Mouse (Mus musculus) brain, embryonic 14.5 days (tissue): ENCODE data around the gene Pou3f1.

Experiments
- CTCF ChIP-seq: fragments of 200-500 bp; IDR thresholded peaks from 2 replicates; pipeline ENCODE4 v1.5.1; 2012; ENCODE audit warnings: inconsistent platforms, mild to moderate bottlenecking, moderate library complexity, borderline replicate concordance; ENCODE audit not compliant: insufficient read depth, insufficient read length; ENCODE audit errors: extremely low read depth
- POLR2A ChIP-seq: fragments of 200-500 bp; IDR thresholded peaks from 2 replicates; pipeline ENCODE4 v1.6.1; 2012; ENCODE audit warnings: mild to moderate bottlenecking, inconsistent platforms, borderline replicate concordance; ENCODE audit not compliant: poor library complexity, insufficient read depth, insufficient read length, severe bottlenecking; ENCODE audit errors: extremely low read depth

DNA sequence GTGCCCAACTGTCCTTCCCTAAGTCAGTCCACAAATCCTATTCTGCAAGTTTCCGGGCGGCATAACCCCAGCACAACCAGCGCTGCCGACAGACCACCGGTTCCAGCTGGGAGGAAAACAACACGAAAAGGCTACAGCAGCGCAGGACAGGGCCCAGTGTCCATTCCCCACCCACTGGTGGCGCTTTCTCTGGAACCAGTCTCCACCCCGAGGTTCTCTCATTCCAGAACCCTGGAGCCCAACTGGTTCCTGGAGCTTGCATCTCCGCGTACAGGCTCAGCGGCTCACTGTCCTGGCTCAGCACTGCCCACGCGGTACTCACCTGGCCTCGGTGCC lies at the start of gene Pou3f1:
- TF ChIP-seq CTCF: no peak
- no peak for TF ChIP-seq POLR2A
